Mouse (Mus musculus) ovary, postnatal 36 days (tissue): ENCODE data around the gene Zzef1.

Source experiments
- DNase-seq: peaks from one replicate; pipeline ENCODE4 v3.0.0; 2022; ENCODE audit warnings: low spot score, mixed read lengths

Gene Zzef1

GRCm38 (mm10) chr11:72908391-72908790, 112.4 kb downstream of the Zzef1 start:
- no peak for DNase-seq

GRCm38 (mm10) chr11:72917299-72917996, 121.4 kb downstream of the Zzef1 start:
- DNase-seq, result no peak

GRCm38 (mm10) chr11:72923116-72923515, 127.1 kb downstream of the Zzef1 start:
- no peak for DNase-seq

- DNase-seq, result no peak
Measured at GRCm38 (mm10) chr11:72924458-72924857, 128.4 kb downstream of the Zzef1 start.

- no peak for DNase-seq
Measured at GRCm38 (mm10) chr11:72925067-72925466, 129.0 kb downstream of the Zzef1 start.

- peak; percentile 59 for DNase-seq
Measured at GRCm38 (mm10) chr11:72926226-72926890, 130.3 kb downstream of the Zzef1 start.

- DNase-seq, result no peak
Measured at GRCm38 (mm10) chr11:72928516-72928915, 132.5 kb downstream of the Zzef1 start.

- DNase-seq, result no peak
Measured at GRCm38 (mm10) chr11:72940208-72941143, 144.4 kb downstream of the Zzef1 start.

- DNase-seq, result no peak
Measured at GRCm38 (mm10) chr11:72944996-72945793, 149.2 kb downstream of the Zzef1 start.

- no peak for DNase-seq
Measured at GRCm38 (mm10) chr11:72945875-72946559, 150.0 kb downstream of the Zzef1 start.

- no peak for DNase-seq
Measured at GRCm38 (mm10) chr11:72946560-72947119, 150.6 kb downstream of the Zzef1 start.

GRCm38 (mm10) chr11:72947840-72948239, 151.8 kb downstream of the Zzef1 start:
- no peak for DNase-seq

GRCm38 (mm10) chr11:72948254-72948653, 152.2 kb downstream of the Zzef1 start:
- no peak for DNase-seq

GRCm38 (mm10) chr11:72951137-72952000, 155.3 kb downstream of the Zzef1 start:
- no peak for DNase-seq

GRCm38 (mm10) chr11:72952226-72952625, 156.2 kb downstream of the Zzef1 start:
- no peak for DNase-seq

GRCm38 (mm10) chr11:72952697-72953096, 156.7 kb downstream of the Zzef1 start:
- DNase-seq, result no peak

- DNase-seq, result no peak
Measured at GRCm38 (mm10) chr11:72953116-72953439, 157.1 kb downstream of the Zzef1 start.

GRCm38 (mm10) chr11:72953440-72954151, 157.6 kb downstream of the Zzef1 start:
- DNase-seq, result peak; percentile 51

GRCm38 (mm10) chr11:72954216-72954615, 158.2 kb downstream of the Zzef1 start:
- DNase-seq, result no peak
